Mouse (Mus musculus): Measurements from ENCODE around the gene Polr2i. TPM values are rescaled to one million over a fixed set of nuclear protein-coding genes. Genes with fewer than 3 reads are reported as not detected.
"Not testable (repeated sequence)": the region's sequence is repeated elsewhere in the genome, so short reads cannot be mapped to it uniquely, and the experiment has no call there.

Polr2i gene
- polyA plus RNA-seq, 1 experiment, result 86.9 TPM

GRCm38 (mm10) chr7:30233387-30233786 is 1.6 kb downstream of the Polr2i start:
- H3K4me3 ChIP-seq (ENCODE audit: low read depth, low read length), result no peak overlapping the region
- TF ChIP-seq CTCF (IDR thresholded peaks at IDR 0.05; ENCODE audit: extremely low read depth, insufficient read length, insufficient replicate concordance, low read depth, low read length), result no peak
- TF ChIP-seq POLR2A (IDR thresholded peaks at IDR 0.05; ENCODE audit: low read depth, low read length), result no peak
- H3K36me3 ChIP-seq (ENCODE audit: control insufficient read depth, insufficient read depth, low read length), result 0 out of 2 replicates have a peak, but pooled peaks cover 1% of the 10 kb centered on the region
- no peaks in the 10 kb centered on the region for H3K27me3 ChIP-seq (ENCODE audit: control insufficient read depth, insufficient read depth, low read length)
- 75% methylated on average over 20 of the region's 20 CpGs for WGBS
- H3K27ac ChIP-seq (ENCODE audit: insufficient read depth, low read depth, low read length), result no peak overlapping the region
- H3K4me1 ChIP-seq (ENCODE audit: control insufficient read depth, insufficient read depth, insufficient read length, low read length), result peaks cover 7% of the 10 kb centered on the region

GRCm38 (mm10) chr7:30234276-30234858 is 2.6 kb downstream of the Polr2i start:
- TF ChIP-seq CTCF (IDR thresholded peaks at IDR 0.05; ENCODE audit: extremely low read depth, insufficient read length, insufficient replicate concordance, low read depth, low read length) (no peak), POLR2A (IDR thresholded peaks at IDR 0.05; ENCODE audit: low read depth, low read length) (no peak)
- H3K27ac ChIP-seq (ENCODE audit: insufficient read depth, low read depth, low read length), result no peak overlapping the region
- WGBS, result 92% methylated on average over 15 of the region's 15 CpGs

GRCm38 (mm10) chr7:30235091-30235490 is 3.3 kb downstream of the Polr2i start:
- Histone ChIP-seq H3K36me3 (ENCODE audit: control insufficient read depth, insufficient read depth, low read length) (0 out of 2 replicates have a peak, but pooled peaks cover 1% of the 10 kb centered on the region), H3K27ac (ENCODE audit: insufficient read depth, low read depth, low read length) (no peak overlapping the region), H3K4me3 (ENCODE audit: low read depth, low read length) (no peak overlapping the region), H3K27me3 (ENCODE audit: control insufficient read depth, insufficient read depth, low read length) (no peaks in the 10 kb centered on the region), H3K4me1 (ENCODE audit: control insufficient read depth, insufficient read depth, insufficient read length, low read length) (peaks cover 7% of the 10 kb centered on the region)
- TF ChIP-seq POLR2A (IDR thresholded peaks at IDR 0.05; ENCODE audit: low read depth, low read length), result no peak
- no peak for TF ChIP-seq CTCF (IDR thresholded peaks at IDR 0.05; ENCODE audit: extremely low read depth, insufficient read length, insufficient replicate concordance, low read depth, low read length)
- 86% methylated on average over 8 of the region's 8 CpGs for WGBS

More at GRCm38 (mm10) chr7:30234276-30234858, 2.6 kb downstream of the Polr2i start:
- Histone ChIP-seq H3K27me3 (ENCODE audit: control insufficient read depth, insufficient read depth, low read length) (no peaks in the 10 kb centered on the region), H3K36me3 (ENCODE audit: control insufficient read depth, insufficient read depth, low read length) (0 out of 2 replicates have a peak, but pooled peaks cover 1% of the 10 kb centered on the region), H3K4me3 (ENCODE audit: low read depth, low read length) (no peak overlapping the region), H3K4me1 (ENCODE audit: control insufficient read depth, insufficient read depth, insufficient read length, low read length) (peaks cover 7% of the 10 kb centered on the region)

GRCm38 (mm10) chr7:30235625-30236024 is 3.9 kb downstream of the Polr2i start, which contains the start of gene Ovol3:
Gene Ovol3, minus strand, starts transcription at chr7:30235725.
- no peak within 1 kb of the TSS for H3K4me3 ChIP-seq (ENCODE audit: low read depth, low read length)
- TF ChIP-seq CTCF (IDR thresholded peaks at IDR 0.05; ENCODE audit: extremely low read depth, insufficient read length, insufficient replicate concordance, low read depth, low read length) (no peak), POLR2A (IDR thresholded peaks at IDR 0.05; ENCODE audit: low read depth, low read length) (no peak)
- H3K4me1 ChIP-seq (ENCODE audit: control insufficient read depth, insufficient read depth, insufficient read length, low read length), result peaks cover 7% of the 10 kb centered on the region
- 83% methylated on average over 4 of the region's 4 CpGs for WGBS
- 0 out of 2 replicates have a peak, but pooled peaks cover 1% of the 10 kb centered on the region for H3K36me3 ChIP-seq (ENCODE audit: control insufficient read depth, insufficient read depth, low read length)
- no peaks in the 10 kb centered on the region for H3K27me3 ChIP-seq (ENCODE audit: control insufficient read depth, insufficient read depth, low read length)
- H3K27ac ChIP-seq (ENCODE audit: insufficient read depth, low read depth, low read length), result no peak within 1 kb of the TSS

- WGBS, result 82% methylated on average over 3 of the region's 3 CpGs
- H3K27ac ChIP-seq (ENCODE audit: insufficient read depth, low read depth, low read length); H3K36me3 ChIP-seq (ENCODE audit: control insufficient read depth, insufficient read depth, low read length); H3K4me1 ChIP-seq (ENCODE audit: control insufficient read depth, insufficient read depth, insufficient read length, low read length); H3K27me3 ChIP-seq (ENCODE audit: control insufficient read depth, insufficient read depth, low read length); H3K4me3 ChIP-seq (ENCODE audit: low read depth, low read length): not testable (repeated sequence)
These were observed 5.6 kb downstream of the Polr2i start for GRCm38 (mm10) chr7:30237374-30237773.

GRCm38 (mm10) chr7:30251956-30252954 is 20.5 kb downstream of the Polr2i start:
- no peak for TF ChIP-seq CTCF (IDR thresholded peaks at IDR 0.05; ENCODE audit: extremely low read depth, insufficient read length, insufficient replicate concordance, low read depth, low read length)
- TF ChIP-seq POLR2A (IDR thresholded peaks at IDR 0.05; ENCODE audit: low read depth, low read length), result no peak
- H3K27ac ChIP-seq (ENCODE audit: insufficient read depth, low read depth, low read length), result no peak overlapping the region

GRCm38 (mm10) chr7:30265041-30265440 is 33.3 kb downstream of the Polr2i start:
- no peak for TF ChIP-seq CTCF (IDR thresholded peaks at IDR 0.05; ENCODE audit: extremely low read depth, insufficient read length, insufficient replicate concordance, low read depth, low read length)
- no peak for TF ChIP-seq POLR2A (IDR thresholded peaks at IDR 0.05; ENCODE audit: low read depth, low read length)
- 52% methylated on average over 2 of the region's 2 CpGs for WGBS
- H3K4me3 ChIP-seq (ENCODE audit: low read depth, low read length), result no peak overlapping the region
- no peaks in the 10 kb centered on the region for H3K4me1 ChIP-seq (ENCODE audit: control insufficient read depth, insufficient read depth, insufficient read length, low read length)
- no peak overlapping the region for H3K27ac ChIP-seq (ENCODE audit: insufficient read depth, low read depth, low read length)
- no peaks in the 10 kb centered on the region for H3K27me3 ChIP-seq (ENCODE audit: control insufficient read depth, insufficient read depth, low read length)
- H3K36me3 ChIP-seq (ENCODE audit: control insufficient read depth, insufficient read depth, low read length), result peaks cover 1% of the 10 kb centered on the region; the same call in 1 of the 2 replicates

More at GRCm38 (mm10) chr7:30251956-30252954, 20.5 kb downstream of the Polr2i start:
- Histone ChIP-seq H3K36me3 (ENCODE audit: control insufficient read depth, insufficient read depth, low read length) (no peaks in the 10 kb centered on the region), H3K4me1 (ENCODE audit: control insufficient read depth, insufficient read depth, insufficient read length, low read length) (no peaks in the 10 kb centered on the region), H3K27me3 (ENCODE audit: control insufficient read depth, insufficient read depth, low read length) (no peaks in the 10 kb centered on the region), H3K4me3 (ENCODE audit: low read depth, low read length) (no peak overlapping the region)
- 61% methylated on average over 12 of the region's 12 CpGs for WGBS
